ENCODE assay signal across 10 mouse cellular contexts in genomic region chr1:69683851-69684250, GRCm38 (mm10). TPM values are rescaled to one million over a fixed set of nuclear protein-coding genes. Genes with fewer than 3 reads are reported as not detected.
DNase-seq lines count a peak whose midpoint lies in the region; ATAC-seq lines count a peak whose summit lies in the region.
"Had no signal": no experiment of that assay in that cellular context is flagged by ENCODE, and none has a peak within 500 bp of the region (broad histone marks: within the 10 kb centered on the region; RNA-seq: fewer than 3 reads in every experiment).

No protein-coding gene starts in this region.

- H3K27me3 ChIP-seq in hindbrain, embryonic 10.5 days (ENCODE audit: insufficient read depth, poor library complexity, severe bottlenecking) = no peaks in the 10 kb centered on the region
- H3K27me3 ChIP-seq in hindbrain, embryonic 11.5 days (ENCODE audit: control insufficient read depth, insufficient read depth, low read length) = no peaks in the 10 kb centered on the region
- H3K27me3 ChIP-seq in limb, embryonic 15.5 days = no peaks in the 10 kb centered on the region
- H3K27me3 ChIP-seq: heart, embryonic 12.5 days had no signal

- no peak overlapping the region for H3K9ac ChIP-seq in hindbrain, embryonic 11.5 days (ENCODE audit: low read depth, low read length)
- no peak overlapping the region for H3K9ac ChIP-seq in limb, embryonic 15.5 days
- H3K9ac ChIP-seq: heart, embryonic 12.5 days had no signal

- no peak overlapping the region for H3K4me2 ChIP-seq in hindbrain, embryonic 11.5 days (replicated peaks; ENCODE audit: low read depth, low read length)
- no peak overlapping the region for H3K4me2 ChIP-seq in limb, embryonic 15.5 days

- H3K4me3 ChIP-seq in hindbrain, embryonic 10.5 days = 0 out of 2 replicates have a peak overlapping the region, but pooled peaks have one; percentile 77
- no peak overlapping the region for H3K4me3 ChIP-seq in hindbrain, embryonic 11.5 days (ENCODE audit: low read depth, low read length)
- H3K4me3 ChIP-seq in limb, embryonic 15.5 days = 0 out of 2 replicates have a peak overlapping the region, but pooled peaks have one; percentile 83

- H3K36me3 ChIP-seq in hindbrain, embryonic 10.5 days = no peaks in the 10 kb centered on the region
- no peaks in the 10 kb centered on the region for H3K36me3 ChIP-seq in hindbrain, embryonic 11.5 days (ENCODE audit: control insufficient read depth, insufficient read depth, low read length)
- no peaks in the 10 kb centered on the region for H3K36me3 ChIP-seq in limb, embryonic 15.5 days
- H3K36me3 ChIP-seq: heart, embryonic 12.5 days had no signal

- 77% methylated on average over 3 of the region's 3 CpGs for WGBS in hindbrain, embryonic 10.5 days
- 76% methylated on average over 3 of the region's 3 CpGs for WGBS in hindbrain, embryonic 11.5 days
- 64% methylated on average over 3 of the region's 3 CpGs for WGBS in limb, embryonic 15.5 days

- H3K4me1 ChIP-seq in hindbrain, embryonic 10.5 days (replicated peaks) = peaks cover 22% of the 10 kb centered on the region
- H3K4me1 ChIP-seq in hindbrain, embryonic 11.5 days (replicated peaks; ENCODE audit: control insufficient read depth, insufficient read depth, low read length) = no peaks in the 10 kb centered on the region
- peaks cover 6% of the 10 kb centered on the region; the same call in 1 of the 2 replicates for H3K4me1 ChIP-seq in limb, embryonic 15.5 days

- DNase-seq in hindbrain, embryonic 10.5 days (ENCODE audit: low spot score) = no peak
- no peak for DNase-seq in hindbrain, embryonic 11.5 days (ENCODE audit: low spot score)
- DNase-seq in thymus, postnatal 25 days = peak; percentile 17
- DNase-seq in thymus, postnatal 0 days (ENCODE audit: low spot score) = no peak
- DNase-seq in cerebellum, postnatal 36 days = no peak
- no peak for DNase-seq in layer of hippocampus, adult 18-20 months (ENCODE audit: low spot score in 2 of 2)
- DNase-seq in left cerebral cortex, adult 8-10 months (ENCODE audit: low spot score in 2 of 2) = no peak
- DNase-seq: cerebellum, adult 11-12 months had no signal

- no peaks in the 10 kb centered on the region for H3K9me3 ChIP-seq in hindbrain, embryonic 10.5 days
- H3K9me3 ChIP-seq in hindbrain, embryonic 11.5 days (ENCODE audit: control insufficient read depth, low read length) = no peaks in the 10 kb centered on the region
- no peaks in the 10 kb centered on the region for H3K9me3 ChIP-seq in limb, embryonic 15.5 days
- H3K9me3 ChIP-seq: heart, embryonic 12.5 days had no signal

- H3K27ac ChIP-seq in hindbrain, embryonic 10.5 days = no peak overlapping the region
- H3K27ac ChIP-seq in hindbrain, embryonic 11.5 days (ENCODE audit: low read depth, low read length) = no peak overlapping the region
- H3K27ac ChIP-seq in limb, embryonic 15.5 days = no peak overlapping the region

- no peak for ATAC-seq in hindbrain, embryonic 11.5 days (ENCODE audit: low FRiP score)
- ATAC-seq in limb, embryonic 15.5 days (ENCODE audit: insufficient number of reproducible peaks, low FRiP score, low TSS enrichment, low read depth) = no peak

RNA-seq across cellular contexts. Expression of gene Ikzf2, which starts 3.2 kb away (rescaled TPM):
- polyA plus RNA-seq in hindbrain, embryonic 10.5 days (2016; fragmentation: Nextera tagmentation; extraction: Ambion mirVana) = 6.1 and 6.5 TPM in 2 replicates
- 4.7 and 5.1 TPM in 2 replicates for polyA plus RNA-seq in hindbrain, embryonic 11.5 days (2014; fragmentation: Nextera tagmentation; extraction: Ambion mirVana)
- 17.2 and 29.9 TPM in 2 replicates for polyA plus RNA-seq in thymus, postnatal 0 days (2015; fragmentation: Nextera tagmentation; extraction: Ambion mirVana)
- 3.2 and 3.3 TPM in 2 replicates for polyA plus RNA-seq in limb, embryonic 15.5 days (2015; fragmentation: Nextera tagmentation; extraction: Ambion mirVana)
- 1 to 10 TPM; 8.1 to 9.3 TPM for total RNA-seq in layer of hippocampus, adult 18-20 months (2021)
- 10 to 100 TPM in 1 of 4 experiments, 1 to 10 TPM in 3; 4.4 to 10.7 (median 7.2) TPM for total RNA-seq in left cerebral cortex, adult 8-10 months (2022)
